Mouse (Mus musculus): ENCODE measurements around the gene Drosha.

The Drosha gene

GRCm38 (mm10) chr15:12832599-12832998 is 8.0 kb downstream of the Drosha start:
- DNase-seq (ENCODE audit: low read depth, low spot score) = no peak

- DNase-seq (ENCODE audit: low read depth, low spot score) = no peak
These were observed 8.8 kb downstream of the Drosha start for GRCm38 (mm10) chr15:12833385-12833784.

GRCm38 (mm10) chr15:12834231-12834630 is 9.6 kb downstream of the Drosha start:
- DNase-seq (ENCODE audit: low read depth, low spot score) = no peak

GRCm38 (mm10) chr15:12840737-12841136 is 16.1 kb downstream of the Drosha start:
- no peak for DNase-seq (ENCODE audit: low read depth, low spot score)

- DNase-seq (ENCODE audit: low read depth, low spot score) = no peak
These were observed 18.2 kb downstream of the Drosha start for GRCm38 (mm10) chr15:12842833-12843232.

GRCm38 (mm10) chr15:12848196-12848975 is 23.8 kb downstream of the Drosha start:
- DNase-seq (ENCODE audit: low read depth, low spot score) = peak; percentile 80

- no peak for DNase-seq (ENCODE audit: low read depth, low spot score)
These were observed 24.8 kb downstream of the Drosha start for GRCm38 (mm10) chr15:12849373-12849772.

GRCm38 (mm10) chr15:12853471-12853870 is 28.9 kb downstream of the Drosha start:
- no peak for DNase-seq (ENCODE audit: low read depth, low spot score)

- DNase-seq (ENCODE audit: low read depth, low spot score) = no peak
These were observed 32.2 kb downstream of the Drosha start for GRCm38 (mm10) chr15:12856780-12857179.

- no peak for DNase-seq (ENCODE audit: low read depth, low spot score)
These were observed 33.4 kb downstream of the Drosha start for GRCm38 (mm10) chr15:12857840-12858516.

GRCm38 (mm10) chr15:12858645-12859044 is 34.0 kb downstream of the Drosha start:
- no peak for DNase-seq (ENCODE audit: low read depth, low spot score)

GRCm38 (mm10) chr15:12862061-12862460 is 37.4 kb downstream of the Drosha start:
- peak; percentile 23 for DNase-seq (ENCODE audit: low read depth, low spot score)

GRCm38 (mm10) chr15:12863669-12864068 is 39.1 kb downstream of the Drosha start:
- DNase-seq (ENCODE audit: low read depth, low spot score) = peak; percentile 13

GRCm38 (mm10) chr15:12865595-12866314 is 41.1 kb downstream of the Drosha start:
- no peak for DNase-seq (ENCODE audit: low read depth, low spot score)

GRCm38 (mm10) chr15:12867269-12867668 is 42.7 kb downstream of the Drosha start:
- no peak for DNase-seq (ENCODE audit: low read depth, low spot score)

- DNase-seq (ENCODE audit: low read depth, low spot score) = peak; percentile 31
These were observed 51.0 kb downstream of the Drosha start for GRCm38 (mm10) chr15:12875442-12876176.

GRCm38 (mm10) chr15:12876266-12876665 is 51.7 kb downstream of the Drosha start:
- DNase-seq (ENCODE audit: low read depth, low spot score) = peak; percentile 57

- peak; percentile 62 for DNase-seq (ENCODE audit: low read depth, low spot score)
These were observed 52.3 kb downstream of the Drosha start for GRCm38 (mm10) chr15:12876881-12877280.

GRCm38 (mm10) chr15:12877934-12878333 is 53.3 kb downstream of the Drosha start:
- no peak for DNase-seq (ENCODE audit: low read depth, low spot score)

GRCm38 (mm10) chr15:12878581-12878980 is 54.0 kb downstream of the Drosha start:
- DNase-seq (ENCODE audit: low read depth, low spot score) = peak; percentile 51

- DNase-seq (ENCODE audit: low read depth, low spot score) = no peak
These were observed 55.3 kb downstream of the Drosha start for GRCm38 (mm10) chr15:12879937-12880336.

GRCm38 (mm10) chr15:12884855-12885254 is 60.2 kb downstream of the Drosha start:
- DNase-seq (ENCODE audit: low read depth, low spot score) = peak; percentile 83
